Mouse (Mus musculus): ENCODE data around the gene Gpr37l1.

DNA sequence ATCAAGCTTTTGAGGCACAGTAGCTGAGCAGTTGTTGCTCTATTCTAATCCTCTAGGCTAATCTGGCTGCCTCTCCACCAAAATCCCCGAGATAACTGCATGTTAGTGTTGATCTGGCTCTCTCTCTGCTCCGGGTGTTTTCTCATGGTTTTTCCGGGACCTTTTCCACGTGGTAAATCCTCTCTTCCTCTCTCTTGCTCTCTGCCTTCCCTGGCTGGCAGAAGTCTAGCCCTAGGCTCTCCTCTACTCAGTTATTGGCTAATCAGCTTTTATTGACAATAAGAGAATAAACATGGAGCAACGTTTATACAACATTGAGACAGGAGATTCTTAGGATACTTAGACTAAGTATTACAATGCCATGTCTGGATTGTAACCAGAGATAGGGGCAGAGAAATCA is 42.9 kb upstream of the Gpr37l1 start:
- TF ChIP-seq CTCF (IDR thresholded peaks at IDR 0.05; ENCODE audit: insufficient read depth, low read depth, low read length) (no peak), POLR2A (IDR thresholded peaks at IDR 0.05; ENCODE audit: insufficient read depth, low read depth, low read length) (no peak)
